Mouse (Mus musculus) forebrain, embryonic 13.5 days (tissue): Measurements from ENCODE around the gene Crym. TPM values are rescaled to one million over a fixed set of nuclear protein-coding genes. Genes with fewer than 3 reads are reported as not detected.

ENCODE experiments used
- ATAC-seq: fragments of 200-750 bp; cut with Nextera tagmentation; 2 replicates; pipeline ENCODE4 v1.8.0; 2017
- H3K27ac ChIP-seq: fragments of 300-500 bp; sonication (generic); 2 replicates; pipeline ENCODE4 v1.5.1; 2015; ENCODE audit warnings: inconsistent platforms, mild to moderate bottlenecking, moderate library complexity
- H3K27me3 ChIP-seq: fragments of 300-500 bp; sonication (generic); 2 replicates; pipeline ENCODE4 v1.6.1; 2015; ENCODE audit warnings: mild to moderate bottlenecking, inconsistent platforms
- H3K36me3 ChIP-seq: fragments of 300-500 bp; sonication (generic); 2 replicates; pipeline ENCODE4 v1.6.1; 2015; ENCODE audit warnings: mild to moderate bottlenecking, inconsistent platforms; ENCODE audit not compliant: poor library complexity, severe bottlenecking
- H3K4me1 ChIP-seq: fragments of 300-500 bp; sonication (generic); 2 replicates; pipeline ENCODE4 v1.6.1; 2015; ENCODE audit warnings: inconsistent platforms
- H3K4me2 ChIP-seq: fragments of 300-500 bp; sonication (generic); 2 replicates; pipeline ENCODE4 v1.6.1; 2015; ENCODE audit warnings: inconsistent platforms, mild to moderate bottlenecking, moderate library complexity
- H3K4me3 ChIP-seq: fragments of 300-500 bp; sonication (generic); 2 replicates; pipeline ENCODE4 v1.5.1; 2015; ENCODE audit warnings: mild to moderate bottlenecking, inconsistent platforms
- H3K9ac ChIP-seq: fragments of 300-500 bp; sonication (generic); 2 replicates; pipeline ENCODE4 v1.6.1; 2015; ENCODE audit warnings: mild to moderate bottlenecking, inconsistent platforms
- H3K9me3 ChIP-seq: fragments of 300-500 bp; sonication (generic); replicated peaks from 2 replicates; pipeline ENCODE4 v1.6.1; 2016; ENCODE audit warnings: inconsistent platforms
- WGBS: fragments of 180-500 bp; shearing (Covaris S2); methylation state at CpG from one replicate; pipeline ENCODE4 v1.1.7; 2015; 5-methylcytosine and 5-hydroxymethylcytosine counted together
- polyA plus RNA-seq: library from polyadenylated mRNA; unstranded; fragments of >200 nt; fragmentation: Nextera tagmentation; extraction: Ambion mirVana; gene quantifications from 2 replicates; pipeline ENCODE4 v1.2.1, GENCODE M21; 2015

The Crym gene
- polyA plus RNA-seq, 1 experiment from 2014 or later, result 10.4 TPM

DNA sequence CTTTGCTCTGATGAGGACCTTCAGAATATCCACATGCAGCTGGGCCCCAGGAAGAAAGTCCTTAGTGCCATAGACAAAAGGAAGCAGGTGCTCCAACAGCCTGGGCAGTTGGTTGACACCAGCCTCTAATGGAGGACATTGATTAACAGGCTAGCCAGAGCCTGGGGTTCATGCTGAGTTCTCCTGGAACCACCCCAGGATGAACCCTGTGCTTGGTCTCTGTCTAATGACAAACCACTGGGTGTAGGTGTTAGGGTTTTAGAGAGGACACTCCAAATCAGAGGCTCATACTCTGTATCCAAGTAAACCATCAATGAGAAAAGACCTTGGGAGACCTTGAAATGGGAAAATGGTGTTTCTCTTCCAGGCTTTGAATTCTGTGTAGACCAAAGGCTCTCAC, 19.0 kb downstream of the Crym start:
- Histone ChIP-seq H3K27me3 (no peaks in the 10 kb centered on the region), H3K4me1 (peaks cover 7% of the 10 kb centered on the region; the same call in 1 of the 2 replicates), H3K9me3 (no peaks in the 10 kb centered on the region), H3K4me2 (no peak overlapping the region), H3K36me3 (no peaks in the 10 kb centered on the region), H3K27ac (no peak overlapping the region), H3K9ac (no peak overlapping the region), H3K4me3 (no peak overlapping the region)
- ATAC-seq, result no peak

DNA sequence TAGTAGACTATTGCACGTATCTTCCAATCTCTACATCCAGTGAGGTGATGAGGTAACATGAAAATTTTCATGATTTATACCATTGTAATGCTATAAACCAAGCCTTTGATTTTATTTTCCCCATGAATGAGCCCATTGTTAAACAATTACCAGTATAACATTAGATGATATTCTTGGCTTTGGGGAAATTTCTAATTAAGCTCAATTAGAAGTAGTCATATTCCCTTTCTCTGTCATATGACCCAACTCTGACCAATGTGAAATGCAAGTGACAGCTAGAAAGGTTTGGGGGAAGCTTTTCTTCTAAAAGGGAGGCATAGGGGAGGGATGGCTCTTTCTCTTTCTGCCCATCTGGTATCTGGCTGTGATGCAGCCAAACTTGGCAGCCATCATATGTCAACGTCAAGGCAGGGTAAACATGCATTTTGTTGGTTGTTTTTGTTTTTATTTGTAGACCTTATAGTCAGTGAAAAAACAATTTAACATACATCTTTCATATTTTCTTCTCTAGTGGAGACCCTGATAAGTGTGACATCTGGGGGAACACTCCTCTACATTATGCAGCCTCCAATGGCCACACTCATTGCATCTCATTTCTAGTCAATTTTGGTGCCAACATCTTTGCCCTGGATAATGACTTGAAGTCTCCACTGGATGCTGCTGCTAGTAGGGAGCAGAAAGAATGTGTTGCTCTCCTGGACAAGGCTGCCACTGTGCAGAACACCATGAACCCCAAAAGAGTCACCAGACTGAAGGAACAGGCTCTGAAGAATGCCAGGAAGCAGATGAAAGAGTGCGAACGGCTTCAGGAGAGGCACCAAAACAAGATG, 20.3 kb downstream of the Crym start:
- H3K27ac ChIP-seq, result no peak overlapping the region
- WGBS, result 96% methylated on average over 4 of the region's 4 CpGs
- no peak overlapping the region for H3K9ac ChIP-seq
- H3K4me2 ChIP-seq, result no peak overlapping the region
- no peaks in the 10 kb centered on the region for H3K36me3 ChIP-seq
- H3K4me3 ChIP-seq, result no peak overlapping the region
- no peaks in the 10 kb centered on the region for H3K27me3 ChIP-seq
- H3K9me3 ChIP-seq, result no peaks in the 10 kb centered on the region
- ATAC-seq, result peak; percentile 51; the same call in 1 of the 2 replicates
- H3K4me1 ChIP-seq, result peaks cover 7% of the 10 kb centered on the region; the same call in 1 of the 2 replicates

DNA sequence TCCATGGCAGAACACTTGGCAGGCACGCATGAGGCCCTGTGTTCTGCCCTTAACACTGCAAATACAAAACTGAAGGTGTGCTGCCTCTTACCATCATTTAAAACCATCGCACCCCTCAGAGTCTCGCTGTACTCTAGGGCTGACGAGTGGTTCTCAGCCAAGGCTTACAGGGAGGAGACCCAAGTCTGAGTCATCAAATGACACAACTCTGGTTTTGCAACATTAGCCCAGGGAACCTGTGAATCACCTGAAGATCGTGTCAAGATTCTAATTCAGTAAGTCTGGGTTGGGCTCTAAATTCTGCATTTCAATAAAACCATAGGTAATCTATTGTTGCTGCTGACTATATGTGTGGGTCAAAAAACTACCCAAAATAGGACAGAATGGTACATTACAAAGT, 21.4 kb downstream of the Crym start:
- WGBS, result 91% methylated on average over 5 of the region's 5 CpGs
- Histone ChIP-seq H3K4me2 (no peak overlapping the region), H3K27me3 (no peaks in the 10 kb centered on the region)

DNA sequence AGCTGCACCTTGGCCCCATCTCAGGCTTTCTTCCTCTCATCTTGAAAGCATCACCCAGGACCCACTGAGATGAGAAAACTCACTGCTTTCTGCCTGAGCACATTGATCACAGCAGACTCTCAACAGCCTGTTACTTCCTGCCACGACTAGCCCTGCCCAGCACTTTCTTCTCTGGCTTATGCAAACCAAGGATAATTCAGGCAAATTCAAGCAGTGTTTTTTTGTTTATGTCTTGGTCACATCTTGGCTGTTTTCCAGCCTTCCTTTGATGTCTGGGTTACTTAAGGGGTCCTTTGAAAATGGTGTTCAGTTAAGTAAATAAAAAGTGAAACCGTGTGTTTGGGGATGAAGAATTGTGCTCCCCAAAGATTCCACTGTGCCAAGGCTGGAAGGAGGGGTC, 23.0 kb downstream of the Crym start:
- ATAC-seq, result no peak
- no peak overlapping the region for H3K9ac ChIP-seq

More for the DNA sequence above, 21.4 kb downstream of the Crym start:
- Histone ChIP-seq H3K9ac (no peak overlapping the region), H3K9me3 (no peaks in the 10 kb centered on the region), H3K4me3 (no peak overlapping the region), H3K36me3 (no peaks in the 10 kb centered on the region), H3K27ac (no peak overlapping the region), H3K4me1 (peaks cover 7% of the 10 kb centered on the region; the same call in 1 of the 2 replicates)
- ATAC-seq, result no peak

DNA sequence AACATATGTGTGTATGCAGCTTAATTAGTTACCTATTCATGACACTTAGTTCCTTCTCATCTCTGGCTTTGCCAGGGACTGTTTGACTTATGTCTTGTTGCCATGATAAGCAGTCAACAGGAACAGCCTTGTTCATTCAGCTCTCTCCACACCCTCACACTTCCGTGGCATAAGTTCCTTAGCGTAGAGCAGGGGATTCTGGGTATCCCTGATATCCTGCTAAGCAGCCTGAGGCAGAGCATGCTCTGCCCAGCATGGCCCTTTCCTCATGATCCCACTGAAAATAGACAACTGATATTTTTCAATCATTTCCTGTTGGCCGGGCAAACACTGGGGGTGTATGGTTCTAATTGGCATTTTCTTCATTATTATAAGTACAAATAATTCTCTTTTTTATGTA, 24.3 kb downstream of the Crym start:
- Histone ChIP-seq H3K4me2 (no peak overlapping the region), H3K27me3 (no peaks in the 10 kb centered on the region), H3K27ac (no peak overlapping the region), H3K4me3 (no peak overlapping the region), H3K36me3 (no peaks in the 10 kb centered on the region), H3K4me1 (peaks cover 7% of the 10 kb centered on the region; the same call in 1 of the 2 replicates), H3K9ac (no peak overlapping the region), H3K9me3 (no peaks in the 10 kb centered on the region)
- WGBS, result 85% methylated on average over 3 of the region's 3 CpGs
- no peak for ATAC-seq

More for the DNA sequence above, 23.0 kb downstream of the Crym start:
- Histone ChIP-seq H3K4me1 (peaks cover 7% of the 10 kb centered on the region; the same call in 1 of the 2 replicates), H3K27ac (no peak overlapping the region), H3K27me3 (no peaks in the 10 kb centered on the region), H3K4me3 (no peak overlapping the region), H3K36me3 (no peaks in the 10 kb centered on the region), H3K9me3 (no peaks in the 10 kb centered on the region), H3K4me2 (no peak overlapping the region)
- WGBS, result 13% methylated on average over 2 of the region's 2 CpGs

GRCm38 (mm10) chr7:120174723-120175504, 27.0 kb downstream of the Crym start:
- Histone ChIP-seq H3K36me3 (no peaks in the 10 kb centered on the region), H3K27me3 (no peaks in the 10 kb centered on the region)

GRCm38 (mm10) chr7:120173603-120174244, 28.2 kb downstream of the Crym start, which contains the start of gene Anks4b:
TSS of gene Anks4b (plus strand) at chr7:120173858.
- no peak within 1 kb of the TSS for H3K4me2 ChIP-seq
- H3K9ac ChIP-seq, result no peak within 1 kb of the TSS
- 88% methylated on average over 10 of the region's 10 CpGs for WGBS
- ATAC-seq, result no peak
- no peaks in the 10 kb centered on the region for H3K9me3 ChIP-seq
- no peak within 1 kb of the TSS for H3K4me3 ChIP-seq
- H3K27ac ChIP-seq, result no peak within 1 kb of the TSS
- no peaks in the 10 kb centered on the region for H3K36me3 ChIP-seq
- no peaks in the 10 kb centered on the region for H3K27me3 ChIP-seq
- H3K4me1 ChIP-seq, result peaks cover under 1% of the 10 kb centered on the region; the same call in 1 of the 2 replicates

More at GRCm38 (mm10) chr7:120174723-120175504, 27.0 kb downstream of the Crym start:
- no peak for ATAC-seq
- H3K9me3 ChIP-seq, result no peaks in the 10 kb centered on the region
- H3K4me2 ChIP-seq, result no peak overlapping the region
- 90% methylated on average over 11 of the region's 11 CpGs for WGBS
- H3K9ac ChIP-seq, result no peak overlapping the region
- H3K4me1 ChIP-seq, result peaks cover 7% of the 10 kb centered on the region; the same call in 1 of the 2 replicates
- no peak overlapping the region for H3K4me3 ChIP-seq
- no peak overlapping the region for H3K27ac ChIP-seq

- Histone ChIP-seq H3K4me3 (no peak overlapping the region), H3K9me3 (no peaks in the 10 kb centered on the region), H3K4me2 (no peak overlapping the region), H3K36me3 (no peaks in the 10 kb centered on the region), H3K9ac (no peak overlapping the region), H3K4me1 (no peaks in the 10 kb centered on the region), H3K27me3 (no peaks in the 10 kb centered on the region), H3K27ac (no peak overlapping the region)
- 100% methylated on average over 1 of the region's 1 CpGs for WGBS
- no peak for ATAC-seq
These were observed 29.7 kb downstream of the Crym start for GRCm38 (mm10) chr7:120172188-120172700.

- Histone ChIP-seq H3K4me2 (no peak overlapping the region), H3K9ac (no peak overlapping the region), H3K27me3 (peaks cover 56% of the 10 kb centered on the region), H3K4me1 (no peaks in the 10 kb centered on the region), H3K27ac (no peak overlapping the region), H3K36me3 (no peaks in the 10 kb centered on the region), H3K9me3 (no peaks in the 10 kb centered on the region), H3K4me3 (no peak overlapping the region)
- WGBS, result 91% methylated on average over 11 of the region's 11 CpGs
- no peak for ATAC-seq
These were observed 38.2 kb downstream of the Crym start for GRCm38 (mm10) chr7:120163581-120164251.

- peaks cover 76% of the 10 kb centered on the region for H3K27me3 ChIP-seq
- H3K27ac ChIP-seq, result no peak overlapping the region
- no peaks in the 10 kb centered on the region for H3K36me3 ChIP-seq
- no peak overlapping the region for H3K9ac ChIP-seq
- H3K9me3 ChIP-seq, result no peaks in the 10 kb centered on the region
- H3K4me2 ChIP-seq, result no peak overlapping the region
- 3% methylated on average over 4 of the region's 4 CpGs for WGBS
- H3K4me3 ChIP-seq, result no peak overlapping the region
- H3K4me1 ChIP-seq, result peaks cover 21% of the 10 kb centered on the region
- peak; percentile 44; the same call in 1 of the 2 replicates for ATAC-seq
These were observed 43.7 kb downstream of the Crym start for GRCm38 (mm10) chr7:120158121-120158613.

DNA sequence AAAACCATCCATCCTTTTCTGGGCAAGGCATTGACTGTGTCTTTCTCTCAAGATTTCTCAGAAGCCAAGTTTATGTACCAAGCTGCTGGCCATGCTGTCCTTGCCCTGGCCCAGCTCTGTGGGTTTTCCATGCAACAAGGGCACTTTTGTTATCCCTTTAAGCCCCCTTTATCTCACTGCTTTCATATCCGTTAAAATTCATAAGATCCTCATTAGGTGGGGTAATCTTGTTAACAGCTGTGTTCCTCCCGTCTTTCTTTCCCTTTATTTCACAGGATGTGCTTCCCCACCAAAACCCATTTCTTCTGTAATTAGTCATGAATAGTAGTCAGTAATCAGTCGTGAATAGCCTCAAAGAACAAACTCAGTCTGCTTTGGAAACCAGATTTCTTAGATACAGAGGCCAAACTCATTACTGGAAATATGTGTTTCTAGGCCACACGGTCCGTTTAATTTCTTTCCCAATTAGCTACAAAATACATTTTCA, 44.3 kb downstream of the Crym start:
- Histone ChIP-seq H3K9me3 (no peaks in the 10 kb centered on the region), H3K9ac (no peak overlapping the region), H3K36me3 (no peaks in the 10 kb centered on the region), H3K4me2 (no peak overlapping the region), H3K27me3 (peaks cover 79% of the 10 kb centered on the region), H3K4me3 (no peak overlapping the region), H3K27ac (peak overlapping the region; percentile 45; the same call in 1 of the 2 replicates), H3K4me1 (peaks cover 21% of the 10 kb centered on the region)
- peak; percentile 80 for ATAC-seq
- 5% methylated on average over 5 of the region's 5 CpGs for WGBS
